Mouse (Mus musculus): ENCODE measurements at regions not wholly inside any gene's neighbourhood (a gene's known extent, or its start where the extent isn't known, plus 50 kb on each side); places are given as distances from the start of the nearest gene placed in this dataset.

- Histone ChIP-seq H3K27ac (ENCODE audit: low read length) (no peak overlapping the region), H3K4me3 (replicated peaks; ENCODE audit: low read length) (no peak overlapping the region), H3K4me2 (ENCODE audit: low read depth, low read length) (no peak overlapping the region), H3K4me1 (ENCODE audit: control insufficient read depth, insufficient read depth, low read length) (no peaks in the 10 kb centered on the region), H3K9me3 (replicated peaks; ENCODE audit: control insufficient read depth, low read length) (no peaks in the 10 kb centered on the region), H3K27me3 (ENCODE audit: control insufficient read depth, insufficient read depth, low read length) (no peaks in the 10 kb centered on the region), H3K36me3 (ENCODE audit: control insufficient read depth, insufficient read depth, low read length) (no peaks in the 10 kb centered on the region), H3K9ac (ENCODE audit: low read length) (no peak overlapping the region)
- ATAC-seq (ENCODE audit: insufficient read depth, low FRiP score), result no peak
- 89% methylated on average over 1 of the region's 1 CpGs for WGBS
Measured at GRCm38 (mm10) chr10:108051637-108052036, 110.4 kb upstream of the Ppp1r12a start.

DNA sequence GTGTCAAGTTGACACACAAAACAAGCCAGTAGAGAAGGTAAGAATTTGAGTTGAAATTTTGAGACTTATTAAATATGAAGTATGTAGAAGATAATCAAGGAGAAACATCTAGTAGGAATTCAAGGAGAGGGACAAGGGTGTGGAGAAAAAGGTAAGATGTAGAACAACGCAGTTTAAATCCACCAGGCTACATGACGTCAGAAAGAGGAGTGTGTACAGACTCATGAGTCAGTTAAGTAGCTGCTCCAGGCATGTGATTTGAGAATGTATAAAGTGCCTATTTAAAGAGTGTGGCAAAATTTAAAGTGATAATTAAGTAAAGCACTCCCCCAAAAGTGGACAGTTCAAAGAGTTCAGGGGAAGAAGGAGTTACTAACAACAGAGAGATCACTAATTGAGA, 113.6 kb upstream of the Ppp1r12a start:
- no peak for ATAC-seq (ENCODE audit: insufficient read depth, low FRiP score)
- H3K9me3 ChIP-seq (replicated peaks; ENCODE audit: control insufficient read depth, low read length), result no peaks in the 10 kb centered on the region
- 89% methylated on average over 2 of the region's 2 CpGs for WGBS
- no peaks in the 10 kb centered on the region for H3K4me1 ChIP-seq (ENCODE audit: control insufficient read depth, insufficient read depth, low read length)
- no peak overlapping the region for H3K9ac ChIP-seq (ENCODE audit: low read length)
- no peak overlapping the region for H3K27ac ChIP-seq (ENCODE audit: low read length)
- no peak overlapping the region for H3K4me2 ChIP-seq (ENCODE audit: low read depth, low read length)
- no peak overlapping the region for H3K4me3 ChIP-seq (replicated peaks; ENCODE audit: low read length)
- no peaks in the 10 kb centered on the region for H3K36me3 ChIP-seq (ENCODE audit: control insufficient read depth, insufficient read depth, low read length)
- H3K27me3 ChIP-seq (ENCODE audit: control insufficient read depth, insufficient read depth, low read length), result no peaks in the 10 kb centered on the region

DNA sequence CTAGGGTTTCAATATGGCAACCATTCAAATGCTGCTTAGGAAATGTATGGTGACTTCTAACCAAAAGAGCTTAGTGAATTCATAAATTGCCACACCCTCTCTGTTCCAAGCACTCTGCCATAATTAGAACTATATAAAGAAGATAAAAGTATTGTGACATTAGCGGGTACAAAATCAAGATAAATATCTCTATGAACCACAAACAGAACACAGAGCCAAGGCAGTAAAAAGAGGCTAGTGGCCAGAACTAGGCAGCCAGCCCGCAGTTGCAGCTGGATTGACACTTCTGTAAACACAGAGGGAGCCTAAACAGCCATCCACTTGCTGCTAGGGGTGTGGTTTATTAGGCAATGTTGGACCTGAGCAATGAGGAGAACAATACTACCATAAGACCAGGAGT, 118.5 kb upstream of the Ppp1r12a start:
- H3K9ac ChIP-seq (ENCODE audit: low read length), result no peak overlapping the region
- no peaks in the 10 kb centered on the region for H3K27me3 ChIP-seq (ENCODE audit: control insufficient read depth, insufficient read depth, low read length)
- H3K4me1 ChIP-seq (ENCODE audit: control insufficient read depth, insufficient read depth, low read length), result no peaks in the 10 kb centered on the region
- no peak overlapping the region for H3K4me3 ChIP-seq (replicated peaks; ENCODE audit: low read length)
- H3K36me3 ChIP-seq (ENCODE audit: control insufficient read depth, insufficient read depth, low read length), result no peaks in the 10 kb centered on the region
- no peaks in the 10 kb centered on the region for H3K9me3 ChIP-seq (replicated peaks; ENCODE audit: control insufficient read depth, low read length)
- H3K4me2 ChIP-seq (ENCODE audit: low read depth, low read length), result no peak overlapping the region
- 13% methylated on average over 2 of the region's 2 CpGs for WGBS
- H3K27ac ChIP-seq (ENCODE audit: low read length), result no peak overlapping the region
- ATAC-seq (ENCODE audit: insufficient read depth, low FRiP score), result no peak

GRCm38 (mm10) chr10:108040027-108040426, 122.0 kb upstream of the Ppp1r12a start:
- ATAC-seq (ENCODE audit: insufficient read depth, low FRiP score), result no peak
- no peaks in the 10 kb centered on the region for H3K27me3 ChIP-seq (ENCODE audit: control insufficient read depth, insufficient read depth, low read length)
- no peak overlapping the region for H3K27ac ChIP-seq (ENCODE audit: low read length)
- H3K9ac ChIP-seq (ENCODE audit: low read length), result no peak overlapping the region
- H3K9me3 ChIP-seq (replicated peaks; ENCODE audit: control insufficient read depth, low read length), result no peaks in the 10 kb centered on the region
- no peak overlapping the region for H3K4me2 ChIP-seq (ENCODE audit: low read depth, low read length)
- no peaks in the 10 kb centered on the region for H3K36me3 ChIP-seq (ENCODE audit: control insufficient read depth, insufficient read depth, low read length)
- H3K4me3 ChIP-seq (replicated peaks; ENCODE audit: low read length), result no peak overlapping the region
- no peaks in the 10 kb centered on the region for H3K4me1 ChIP-seq (ENCODE audit: control insufficient read depth, insufficient read depth, low read length)

DNA sequence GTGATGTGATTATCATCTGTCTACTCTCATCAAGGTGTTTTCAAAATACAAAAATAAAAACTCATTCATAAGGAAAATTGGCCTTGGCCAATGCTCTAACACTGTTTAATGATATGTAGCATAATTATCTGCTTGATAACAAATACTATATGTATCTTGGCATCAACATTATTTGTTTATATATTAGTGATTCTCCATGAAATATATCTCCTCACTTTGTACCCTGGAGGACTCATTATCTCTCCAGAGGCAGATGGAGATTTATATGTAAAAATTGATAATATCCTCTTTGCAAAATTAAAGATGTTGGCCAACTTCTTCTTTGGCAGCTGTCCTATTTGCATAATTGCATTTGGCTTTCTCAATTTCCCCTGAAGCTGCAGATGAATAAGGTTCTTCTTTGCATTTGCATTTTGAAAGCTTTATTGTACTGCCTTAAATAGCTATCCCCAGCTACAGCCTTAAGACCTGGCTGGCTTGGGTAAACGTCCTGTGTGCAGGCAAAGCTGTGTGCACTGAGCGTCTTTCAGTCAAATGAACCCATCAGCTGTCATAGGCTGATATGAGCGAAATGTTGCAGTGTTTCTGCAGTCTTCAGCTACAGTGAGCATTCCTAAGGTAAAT, 124.7 kb upstream of the Otogl start:
- H3K36me3 ChIP-seq (ENCODE audit: control insufficient read depth, insufficient read depth, low read length), result no peaks in the 10 kb centered on the region
- H3K9ac ChIP-seq (ENCODE audit: low read length), result no peak overlapping the region
- no peaks in the 10 kb centered on the region for H3K9me3 ChIP-seq (replicated peaks; ENCODE audit: control insufficient read depth, low read length)
- no peaks in the 10 kb centered on the region for H3K4me1 ChIP-seq (ENCODE audit: control insufficient read depth, insufficient read depth, low read length)
- 50% methylated on average over 3 of the region's 3 CpGs for WGBS
- H3K4me2 ChIP-seq (ENCODE audit: low read depth, low read length), result no peak overlapping the region
- H3K4me3 ChIP-seq (replicated peaks; ENCODE audit: low read length), result no peak overlapping the region
- no peaks in the 10 kb centered on the region for H3K27me3 ChIP-seq (ENCODE audit: control insufficient read depth, insufficient read depth, low read length)
- no peak for ATAC-seq (ENCODE audit: insufficient read depth, low FRiP score)
- H3K27ac ChIP-seq (ENCODE audit: low read length), result no peak overlapping the region

GRCm38 (mm10) chr10:108034068-108034467, 122.1 kb upstream of the Otogl start:
- ATAC-seq (ENCODE audit: insufficient read depth, low FRiP score), result no peak
- H3K27me3 ChIP-seq (ENCODE audit: control insufficient read depth, insufficient read depth, low read length), result no peaks in the 10 kb centered on the region
- H3K4me2 ChIP-seq (ENCODE audit: low read depth, low read length), result no peak overlapping the region
- no peak overlapping the region for H3K27ac ChIP-seq (ENCODE audit: low read length)
- no peak overlapping the region for H3K9ac ChIP-seq (ENCODE audit: low read length)
- no peaks in the 10 kb centered on the region for H3K4me1 ChIP-seq (ENCODE audit: control insufficient read depth, insufficient read depth, low read length)
- H3K36me3 ChIP-seq (ENCODE audit: control insufficient read depth, insufficient read depth, low read length), result no peaks in the 10 kb centered on the region
- no peaks in the 10 kb centered on the region for H3K9me3 ChIP-seq (replicated peaks; ENCODE audit: control insufficient read depth, low read length)
- no peak overlapping the region for H3K4me3 ChIP-seq (replicated peaks; ENCODE audit: low read length)
- WGBS, result 93% methylated on average over 3 of the region's 3 CpGs

- Histone ChIP-seq H3K4me1 (ENCODE audit: control insufficient read depth, insufficient read depth, low read length) (no peaks in the 10 kb centered on the region), H3K4me3 (replicated peaks; ENCODE audit: low read length) (no peak overlapping the region), H3K9ac (ENCODE audit: low read length) (no peak overlapping the region), H3K9me3 (replicated peaks; ENCODE audit: control insufficient read depth, low read length) (no peaks in the 10 kb centered on the region), H3K36me3 (ENCODE audit: control insufficient read depth, insufficient read depth, low read length) (no peaks in the 10 kb centered on the region), H3K4me2 (ENCODE audit: low read depth, low read length) (no peak overlapping the region), H3K27me3 (ENCODE audit: control insufficient read depth, insufficient read depth, low read length) (no peaks in the 10 kb centered on the region), H3K27ac (ENCODE audit: low read length) (no peak overlapping the region)
- ATAC-seq (ENCODE audit: insufficient read depth, low FRiP score), result no peak
- WGBS, result 85% methylated on average over 1 of the region's 1 CpGs
Measured at GRCm38 (mm10) chr10:108033317-108033795, 121.4 kb upstream of the Otogl start.

DNA sequence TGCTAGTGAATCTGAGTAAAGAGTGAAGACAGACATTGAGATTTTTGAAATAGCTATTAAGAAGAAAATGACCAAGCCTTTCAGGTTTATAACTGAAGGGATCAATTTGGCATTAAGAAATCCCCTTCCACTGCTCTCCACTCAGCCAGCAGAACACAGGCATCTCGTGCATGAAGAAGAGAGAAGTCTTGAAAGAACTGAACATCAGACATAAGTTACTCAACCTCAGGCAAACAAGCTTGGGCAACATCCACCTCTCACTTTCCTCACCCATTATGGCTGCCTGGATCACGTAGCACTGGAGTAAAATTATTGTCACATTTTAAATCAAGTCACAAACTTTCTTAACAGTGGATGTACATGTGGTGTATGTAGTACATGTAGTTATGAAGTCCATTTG, 115.6 kb upstream of the Otogl start:
- WGBS, result 77% methylated on average over 2 of the region's 2 CpGs
- no peak overlapping the region for H3K9ac ChIP-seq (ENCODE audit: low read length)

DNA sequence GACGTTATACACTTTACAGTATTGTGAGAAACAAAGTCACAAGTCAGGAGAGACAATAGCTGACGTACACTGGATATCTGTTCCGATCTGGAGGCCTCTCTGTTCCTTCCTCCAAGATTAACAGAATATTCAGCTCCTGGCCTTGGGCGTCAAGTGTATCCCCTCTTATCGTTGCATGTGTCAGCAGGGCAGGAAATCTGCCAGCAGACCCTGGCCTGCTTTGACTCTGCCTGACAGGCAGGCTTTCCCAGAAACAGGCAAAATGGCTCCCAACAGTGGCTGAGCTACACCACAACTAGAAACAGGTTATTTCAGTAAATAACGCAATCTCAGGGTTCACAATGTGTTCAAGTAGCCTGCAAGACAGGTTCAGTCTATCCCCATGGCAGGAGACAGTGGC, 112.3 kb upstream of the Otogl start:
- H3K4me2 ChIP-seq (ENCODE audit: low read depth, low read length), result no peak overlapping the region
- WGBS, result 67% methylated on average over 6 of the region's 6 CpGs
- no peak for ATAC-seq (ENCODE audit: insufficient read depth, low FRiP score)

More for the DNA sequence above, 115.6 kb upstream of the Otogl start:
- Histone ChIP-seq H3K36me3 (ENCODE audit: control insufficient read depth, insufficient read depth, low read length) (no peaks in the 10 kb centered on the region), H3K4me3 (replicated peaks; ENCODE audit: low read length) (no peak overlapping the region), H3K27me3 (ENCODE audit: control insufficient read depth, insufficient read depth, low read length) (no peaks in the 10 kb centered on the region), H3K27ac (ENCODE audit: low read length) (no peak overlapping the region), H3K4me1 (ENCODE audit: control insufficient read depth, insufficient read depth, low read length) (no peaks in the 10 kb centered on the region), H3K9me3 (replicated peaks; ENCODE audit: control insufficient read depth, low read length) (no peaks in the 10 kb centered on the region), H3K4me2 (ENCODE audit: low read depth, low read length) (no peak overlapping the region)
- ATAC-seq (ENCODE audit: insufficient read depth, low FRiP score), result no peak

More for the DNA sequence above, 112.3 kb upstream of the Otogl start:
- Histone ChIP-seq H3K4me3 (replicated peaks; ENCODE audit: low read length) (no peak overlapping the region), H3K27me3 (ENCODE audit: control insufficient read depth, insufficient read depth, low read length) (no peaks in the 10 kb centered on the region), H3K4me1 (ENCODE audit: control insufficient read depth, insufficient read depth, low read length) (no peaks in the 10 kb centered on the region), H3K36me3 (ENCODE audit: control insufficient read depth, insufficient read depth, low read length) (no peaks in the 10 kb centered on the region), H3K27ac (ENCODE audit: low read length) (no peak overlapping the region), H3K9ac (ENCODE audit: low read length) (no peak overlapping the region), H3K9me3 (replicated peaks; ENCODE audit: control insufficient read depth, low read length) (no peaks in the 10 kb centered on the region)

All from stomach, embryonic 16.5 days (tissue).